Mouse (Mus musculus) CH12.LX (cell line): ENCODE measurements at regions not wholly inside any gene's neighbourhood (a gene's known extent, or its start where the extent isn't known, plus 50 kb on each side); places are given as distances from the start of the nearest gene placed in this dataset.
A peak's percentile ranks its signal among the peaks of the same experiment; 100 is the strongest.

Source experiments
- DNase-seq: peaks from one replicate; pipeline ENCODE4 v3.0.0-alpha.2; 2013; ENCODE audit errors: extremely low read depth
- H3K27ac ChIP-seq: 2 replicates; pipeline ENCODE4 v1.5.1; 2012; ENCODE audit warnings: low read depth, mild to moderate bottlenecking, control low read depth, moderate library complexity; ENCODE audit not compliant: insufficient read depth
- H3K27me3 ChIP-seq: replicated peaks from 2 replicates; pipeline ENCODE3; 2012; ENCODE audit warnings: inconsistent platforms
- H3K36me3 ChIP-seq, 2 experiments: replicated peaks in 1 of 2; 2 replicates each; pipeline versions ENCODE3 to v1.6.1; 2012; ENCODE audit warnings: inconsistent platforms in 1 of 2, low read length in 1 of 2, mild to moderate bottlenecking in 1 of 2, mixed read lengths in 1 of 2, moderate library complexity in 1 of 2; ENCODE audit not compliant: control insufficient read depth in 1 of 2, insufficient read depth in 1 of 2
- H3K4me1 ChIP-seq, 2 experiments: 2 replicates each; pipeline ENCODE4 v1.6.1; 2012; ENCODE audit warnings: inconsistent platforms in 1 of 2, moderate library complexity in 1 of 2; ENCODE audit not compliant: insufficient read depth in 2 of 2, control insufficient read depth in 1 of 2
- H3K4me2 ChIP-seq: 2 replicates; pipeline ENCODE4 v1.6.1; 2012; ENCODE audit warnings: low read depth, mild to moderate bottlenecking, control low read depth; ENCODE audit not compliant: poor library complexity, insufficient read depth, severe bottlenecking
- H3K4me3 ChIP-seq, 3 experiments: fragments of 150-350 bp in 1 of 3; sonication (generic) in 1 of 3; replicated peaks in 1 of 3; 2 replicates each; pipeline versions ENCODE3 to v1.5.1; 2011 to 2012; ENCODE audit warnings: low read depth in 2 of 3, low read length in 2 of 3, mild to moderate bottlenecking in 2 of 3, moderate library complexity in 2 of 3, control low read depth in 1 of 3, improper control_type of control experiment in 1 of 3, inconsistent platforms in 1 of 3, mixed read lengths in 1 of 3; ENCODE audit not compliant: poor library complexity in 1 of 3
- H3K79me2 ChIP-seq: replicated peaks from 2 replicates; pipeline ENCODE4 v1.6.1; 2012; ENCODE audit warnings: mild to moderate bottlenecking, moderate library complexity; ENCODE audit not compliant: control insufficient read depth, poor library complexity, insufficient read depth, severe bottlenecking; ENCODE audit errors: extremely low read depth
- H3K9ac ChIP-seq: 2 replicates; pipeline ENCODE4 v1.6.1; 2012; ENCODE audit warnings: low read depth, mild to moderate bottlenecking, control low read depth, moderate library complexity; ENCODE audit not compliant: insufficient read depth
- H3K9me3 ChIP-seq: replicated peaks from 2 replicates; pipeline ENCODE3; 2012; ENCODE audit warnings: low read length, inconsistent platforms, mixed read lengths
- CHD1 ChIP-seq: IDR thresholded peaks from 2 replicates; pipeline ENCODE4 v1.6.1; 2012; ENCODE audit warnings: low read depth, low read length, improper control_type of control experiment, inconsistent platforms
- CHD2 ChIP-seq: IDR thresholded peaks from 2 replicates; pipeline ENCODE4 v1.6.1; 2011; ENCODE audit warnings: low read length, improper control_type of control experiment
- EP300 ChIP-seq: IDR thresholded peaks from 2 replicates; pipeline ENCODE4 v1.6.1; 2011; ENCODE audit warnings: low read length, improper control_type of control experiment
- ETS1 ChIP-seq: conservative IDR thresholded peaks from 2 replicates; pipeline ENCODE4 v1.6.1; 2012; ENCODE audit warnings: low read depth, mild to moderate bottlenecking, inconsistent platforms, low read length, improper control_type of control experiment, moderate library complexity
- GABPA ChIP-seq: IDR thresholded peaks from 2 replicates; pipeline ENCODE4 v1.6.1; 2012; ENCODE audit warnings: low read depth, low read length, improper control_type of control experiment, inconsistent platforms; ENCODE audit not compliant: insufficient replicate concordance
- IRF4 ChIP-seq: IDR thresholded peaks from 2 replicates; pipeline ENCODE4 v1.6.1; 2014; ENCODE audit warnings: low read depth, mild to moderate bottlenecking, inconsistent platforms, low read length, improper control_type of control experiment
- MAX ChIP-seq: IDR thresholded peaks from 2 replicates; pipeline ENCODE4 v1.6.1; 2011; ENCODE audit warnings: low read length, improper control_type of control experiment
- MEF2A ChIP-seq: IDR thresholded peaks from 2 replicates; pipeline ENCODE4 v1.6.1; 2014; ENCODE audit warnings: low read depth, mild to moderate bottlenecking, inconsistent platforms, low read length, improper control_type of control experiment, borderline replicate concordance
- MXI1 ChIP-seq: IDR thresholded peaks from 2 replicates; pipeline ENCODE4 v1.6.1; 2011; ENCODE audit warnings: mild to moderate bottlenecking, low read depth, low read length, improper control_type of control experiment
- PAX5 ChIP-seq: IDR thresholded peaks from 2 replicates; pipeline ENCODE4 v1.6.1; 2012; ENCODE audit warnings: low read length, inconsistent platforms, mixed read lengths
- POLR2A ChIP-seq: IDR thresholded peaks from 2 replicates; pipeline ENCODE4 v1.6.1; 2011; ENCODE audit warnings: low read depth, mild to moderate bottlenecking, improper control_type of control experiment, low read length
- POLR2AphosphoS2 ChIP-seq: IDR thresholded peaks from 2 replicates; pipeline ENCODE4 v1.6.1; 2011; ENCODE audit warnings: low read depth, low read length, improper control_type of control experiment
- SIN3A ChIP-seq: IDR thresholded peaks from 2 replicates; pipeline ENCODE4 v1.6.1; 2012; ENCODE audit warnings: low read length, improper control_type of control experiment, inconsistent platforms
- TCF12 ChIP-seq: IDR thresholded peaks from 2 replicates; pipeline ENCODE4 v1.6.1; 2014; ENCODE audit warnings: low read depth, mild to moderate bottlenecking, inconsistent platforms, low read length, improper control_type of control experiment
- USF2 ChIP-seq: conservative IDR thresholded peaks from 2 replicates; pipeline ENCODE4 v1.6.1; 2011; ENCODE audit warnings: low read depth, low read length, improper control_type of control experiment
- dilution Hi-C: fragments of 300-500 bp; cut with MboI; formaldehyde crosslinking; loops from 2 replicates; pipeline ENCODE4 v1.14.3; 2020; ENCODE audit warnings: low sequenced_read_pairs; ENCODE audit not compliant: extremely low pct_unique_long_range_greater_than_20kb, extremely low pct_ligation_motif_present
- in situ Hi-C: fragments of 300-500 bp; cut with MboI; formaldehyde crosslinking; loops from 3 replicates; pipeline ENCODE4 v1.14.3; 2019; ENCODE audit warnings: low sequenced_read_pairs, low pct_ligation_motif_present, low pct_unique_long_range_greater_than_20kb, mixed read lengths

DNA sequence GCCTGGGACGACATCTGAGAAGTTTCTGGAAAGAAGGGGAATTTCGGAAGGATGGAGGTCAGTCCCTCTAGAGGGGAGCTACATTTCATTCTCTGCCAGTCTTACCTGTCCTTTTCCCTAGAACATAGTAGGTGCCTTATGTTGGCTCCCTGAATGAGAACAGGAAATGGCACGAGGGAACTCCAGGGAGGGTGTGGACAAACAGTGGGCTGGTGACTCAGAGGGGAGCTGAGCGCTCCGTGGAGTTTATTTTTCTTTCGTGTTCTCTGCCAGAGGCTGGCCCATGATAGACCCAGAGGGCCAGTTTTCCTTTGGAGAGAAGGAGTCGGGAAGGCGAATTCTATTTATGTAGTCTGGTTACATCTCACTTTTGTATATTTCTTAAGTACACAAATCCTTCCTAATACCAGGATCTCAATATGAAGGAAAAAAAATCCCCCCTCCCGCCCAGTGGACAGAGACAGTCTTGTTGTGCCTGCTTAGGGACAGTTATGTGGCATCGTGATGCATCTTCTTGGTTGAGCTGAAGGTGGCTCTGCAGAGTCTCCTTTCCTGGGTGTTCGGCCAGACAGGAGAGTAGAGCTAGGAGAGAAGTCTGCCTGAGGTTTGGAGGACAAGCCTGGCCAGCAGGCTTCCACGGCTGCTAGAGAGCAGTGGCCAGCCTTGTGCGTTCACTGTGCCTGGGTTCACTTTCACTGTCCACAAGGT, 84.3 kb upstream of the Rbpj start (continued):
- no peak for TF ChIP-seq USF2
- no peak for TF ChIP-seq SIN3A
- no peak for TF ChIP-seq GABPA
- TF ChIP-seq MEF2A: 0 out of 2 replicates have a peak, but pooled peaks have one; percentile 41
- TF ChIP-seq CHD2: no peak
- TF ChIP-seq MXI1: 0 out of 2 replicates have a peak, but pooled peaks have one; percentile 18
- TF ChIP-seq MAX: no peak
- TF ChIP-seq, all 38 proteins: peak for 7

DNA sequence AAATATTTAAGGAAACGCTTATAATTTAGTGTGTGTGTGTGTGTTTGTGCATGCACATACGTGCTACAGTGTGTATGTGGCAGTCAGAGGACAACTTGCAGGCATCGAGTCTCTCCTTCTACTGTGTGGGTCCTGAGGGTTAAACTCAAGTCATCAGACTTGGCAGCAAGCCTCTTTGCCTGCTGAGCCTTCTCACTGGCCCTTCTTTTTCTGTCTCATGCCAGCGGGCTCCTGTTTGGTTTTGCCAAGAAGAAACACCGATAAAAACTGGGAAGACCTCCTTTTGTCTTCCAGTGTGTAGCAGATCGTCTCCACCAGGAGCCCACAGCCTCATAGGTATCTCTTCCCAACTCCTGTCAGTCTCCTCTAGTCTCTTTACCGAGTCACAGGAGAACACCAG, 81.9 kb upstream of the Rbpj start:
- Histone ChIP-seq H3K4me2 (no peak overlapping the region), H3K4me3 (no peak overlapping the region), H3K79me2 (no peaks in the 10 kb centered on the region), H3K9ac (no peak overlapping the region), H3K27me3 (no peaks in the 10 kb centered on the region), H3K36me3 (no peaks in the 10 kb centered on the region), H3K9me3 (no peaks in the 10 kb centered on the region), H3K4me1 (peaks cover 21 to 48% of the 10 kb centered on the region in 2 experiments), H3K27ac (no peak overlapping the region)
- no peak for DNase-seq
- no peak for TF ChIP-seq IRF4
- TF ChIP-seq ETS1: no peak
- TF ChIP-seq POLR2AphosphoS2: no peak
- TF ChIP-seq PAX5: no peak
- no peak for TF ChIP-seq TCF12
- no peak for TF ChIP-seq POLR2A
- no peak for TF ChIP-seq USF2
- dilution Hi-C loops: no loop called here
- in situ Hi-C loops: no loop called here

DNA sequence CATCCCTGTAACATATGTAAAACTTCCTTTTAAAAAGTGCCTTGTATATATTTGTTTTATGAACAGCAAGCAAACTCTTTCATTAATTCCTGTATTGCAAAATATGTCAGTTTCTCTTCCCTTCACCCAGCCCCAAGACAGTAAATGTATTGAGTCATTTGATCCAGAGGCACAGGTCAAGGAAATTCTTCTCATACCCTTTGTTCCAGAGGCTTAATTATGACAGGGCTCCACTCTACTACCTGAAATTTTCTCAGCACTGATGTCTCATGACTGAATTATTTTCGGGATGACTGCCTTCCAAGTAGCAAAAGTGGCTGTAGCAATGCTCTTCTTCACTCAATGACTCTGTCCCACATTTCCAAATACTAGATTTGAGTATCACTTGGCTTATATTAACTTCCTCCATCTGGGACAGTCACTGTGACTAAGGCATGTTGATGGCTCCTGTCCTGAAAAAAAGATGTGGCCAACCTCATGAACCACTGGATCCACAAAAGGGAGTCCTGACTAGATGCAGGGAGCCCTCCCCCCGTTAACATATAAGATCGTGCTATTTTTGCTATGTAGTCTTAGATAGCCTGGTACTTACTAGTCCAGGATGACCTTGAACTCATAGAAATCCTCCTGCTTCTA, 80.3 kb upstream of the Rbpj start:
- no peaks in the 10 kb centered on the region for H3K36me3 ChIP-seq
- DNase-seq: no peak
- dilution Hi-C loops: no loop called here

More for the DNA sequence above, 80.3 kb upstream of the Rbpj start:
- peaks cover 12 to 39% of the 10 kb centered on the region in 2 experiments for H3K4me1 ChIP-seq
- H3K9ac ChIP-seq: no peak overlapping the region
- H3K9me3 ChIP-seq: no peaks in the 10 kb centered on the region
- no peak overlapping the region for H3K4me2 ChIP-seq
- in situ Hi-C loops: no loop called here
- H3K27ac ChIP-seq: no peak overlapping the region
- H3K4me3 ChIP-seq: no peak overlapping the region
- no peaks in the 10 kb centered on the region for H3K79me2 ChIP-seq
- no peak for TF ChIP-seq CHD1
- TF ChIP-seq USF2: no peak
- no peak for TF ChIP-seq EP300
- no peaks in the 10 kb centered on the region for H3K27me3 ChIP-seq
